Mouse (Mus musculus) lung, adult 2 months (tissue): ENCODE data around the gene Ctcfl. TPM values are rescaled to one million over a fixed set of nuclear protein-coding genes. Genes with fewer than 3 reads are reported as not detected.

Source experiments
- DNase-seq: peaks from one replicate; pipeline ENCODE4 v3.0.0; 2022
- H3K4me1 ChIP-seq: fragments of 200-500 bp; 2 replicates; pipeline ENCODE4 v1.6.1; 2011; ENCODE audit warnings: low read length; ENCODE audit not compliant: control insufficient read depth, insufficient read depth
- H3K4me3 ChIP-seq: fragments of 200-500 bp; replicated peaks from 2 replicates; pipeline ENCODE3; 2011; ENCODE audit warnings: low read depth, mild to moderate bottlenecking, control low read depth, low read length; ENCODE audit errors: extremely low read depth
- CTCF ChIP-seq: fragments of 200-500 bp; IDR thresholded peaks from 2 replicates; pipeline ENCODE4 v1.5.1; 2011; ENCODE audit warnings: mild to moderate bottlenecking, low read length, control low read depth; ENCODE audit not compliant: insufficient read depth
- POLR2A ChIP-seq: fragments of 200-500 bp; IDR thresholded peaks from 2 replicates; pipeline ENCODE4 v1.6.1; 2011; ENCODE audit warnings: low read depth, mild to moderate bottlenecking, control low read depth, low read length, borderline replicate concordance; ENCODE audit errors: extremely low read depth
- WGBS: fragments of 180-500 bp; shearing (Covaris S2); methylation state at CpG from one replicate; pipeline ENCODE4 v1.1.7; 2018; 5-methylcytosine and 5-hydroxymethylcytosine counted together
- polyA plus RNA-seq: library from polyadenylated mRNA; depleted of rRNA; stranded (reverse); fragments of >200 nt; gene quantifications from 2 replicates; pipeline ENCODE4 v1.2.3, GENCODE M21; 2012

Ctcfl gene
- polyA plus RNA-seq, 1 experiment, result not detected

DNA sequence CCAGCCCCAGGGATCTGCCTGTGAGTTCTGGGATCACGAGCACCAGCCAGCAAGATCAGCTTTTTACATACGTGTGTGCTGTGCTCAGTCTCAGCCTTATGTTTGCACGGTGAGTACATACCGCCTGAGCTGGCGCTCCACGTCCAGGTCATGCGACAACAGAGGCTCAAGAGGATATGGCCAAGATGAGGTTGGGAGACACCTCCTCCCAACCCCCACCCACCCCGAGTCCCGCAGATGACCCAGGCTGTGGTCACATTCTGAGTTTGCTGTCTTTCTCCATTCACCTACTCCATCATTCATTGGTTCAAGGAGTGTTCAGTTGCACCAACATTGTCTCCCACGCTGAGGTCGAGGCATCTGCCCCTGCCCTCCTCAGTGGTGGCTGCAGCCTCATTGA is 34.5 kb downstream of the Ctcfl start:
- Histone ChIP-seq H3K4me3 (no peak overlapping the region), H3K4me1 (no peaks in the 10 kb centered on the region)
- TF ChIP-seq CTCF (no peak), POLR2A (no peak)
- no peak for DNase-seq
- WGBS, result 93% methylated on average over 11 of the region's 11 CpGs

- no peak for DNase-seq
- WGBS, result 13% methylated on average over 13 of the region's 13 CpGs
- Histone ChIP-seq H3K4me3 (no peak overlapping the region), H3K4me1 (no peaks in the 10 kb centered on the region)
- no peak for TF ChIP-seq POLR2A
These were observed 35.4 kb downstream of the Ctcfl start for GRCm38 (mm10) chr2:173083712-173084475.

- Histone ChIP-seq H3K4me1 (no peaks in the 10 kb centered on the region), H3K4me3 (no peak overlapping the region)
- no peak for DNase-seq
- 73% methylated on average over 9 of the region's 9 CpGs for WGBS
- TF ChIP-seq CTCF (no peak), POLR2A (no peak)
These were observed 36.2 kb downstream of the Ctcfl start for GRCm38 (mm10) chr2:173083106-173083505.

- Histone ChIP-seq H3K4me3 (no peak overlapping the region), H3K4me1 (no peaks in the 10 kb centered on the region)
- no peak for TF ChIP-seq CTCF
- no peak for TF ChIP-seq POLR2A
- WGBS, result 78% methylated on average over 3 of the region's 3 CpGs
- no peak for DNase-seq
These were observed 36.6 kb downstream of the Ctcfl start for GRCm38 (mm10) chr2:173082706-173083105.

GRCm38 (mm10) chr2:173080785-173081241 is 38.5 kb downstream of the Ctcfl start:
- Histone ChIP-seq H3K4me1 (no peaks in the 10 kb centered on the region), H3K4me3 (no peak overlapping the region)
- WGBS, result 28% methylated on average over 10 of the region's 10 CpGs
- DNase-seq, result peak; percentile 71
- no peak for TF ChIP-seq POLR2A
- TF ChIP-seq CTCF, result peak; percentile 88

GRCm38 (mm10) chr2:173079766-173080549 is 39.4 kb downstream of the Ctcfl start:
- DNase-seq, result no peak
- no peak overlapping the region for H3K4me3 ChIP-seq
- H3K4me1 ChIP-seq, result no peaks in the 10 kb centered on the region
- TF ChIP-seq POLR2A (no peak), CTCF (no peak)
- 63% methylated on average over 10 of the region's 10 CpGs for WGBS

DNA sequence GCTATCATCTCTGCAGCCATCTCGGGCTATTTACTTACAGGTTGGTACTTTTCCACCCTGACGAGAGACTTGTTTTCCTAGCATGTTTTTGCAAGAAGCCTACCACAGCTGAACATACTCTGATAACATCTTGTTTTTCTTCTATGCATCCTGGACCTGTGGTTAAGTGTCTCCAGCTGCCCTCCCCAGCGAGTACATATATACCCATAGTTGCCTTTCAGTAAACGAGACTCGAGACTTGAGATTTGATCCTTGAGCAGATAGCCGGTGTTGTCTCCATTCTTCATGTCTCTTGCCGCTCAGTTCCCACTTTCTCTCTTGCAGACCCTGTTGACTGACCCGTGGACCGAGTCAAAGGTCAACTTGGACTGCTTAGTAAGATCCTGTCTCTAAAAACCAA is 42.4 kb downstream of the Ctcfl start:
- Histone ChIP-seq H3K4me1 (no peaks in the 10 kb centered on the region), H3K4me3 (no peak overlapping the region)
- DNase-seq, result no peak
- WGBS, result 66% methylated on average over 9 of the region's 9 CpGs
- TF ChIP-seq POLR2A, result no peak
- TF ChIP-seq CTCF, result no peak

GRCm38 (mm10) chr2:173073666-173074065 is 45.7 kb downstream of the Ctcfl start:
- Histone ChIP-seq H3K4me3 (no peak overlapping the region), H3K4me1 (no peaks in the 10 kb centered on the region)
- WGBS, result 32% methylated on average over 5 of the region's 5 CpGs
- TF ChIP-seq POLR2A (no peak), CTCF (no peak)
- DNase-seq, result no peak

DNA sequence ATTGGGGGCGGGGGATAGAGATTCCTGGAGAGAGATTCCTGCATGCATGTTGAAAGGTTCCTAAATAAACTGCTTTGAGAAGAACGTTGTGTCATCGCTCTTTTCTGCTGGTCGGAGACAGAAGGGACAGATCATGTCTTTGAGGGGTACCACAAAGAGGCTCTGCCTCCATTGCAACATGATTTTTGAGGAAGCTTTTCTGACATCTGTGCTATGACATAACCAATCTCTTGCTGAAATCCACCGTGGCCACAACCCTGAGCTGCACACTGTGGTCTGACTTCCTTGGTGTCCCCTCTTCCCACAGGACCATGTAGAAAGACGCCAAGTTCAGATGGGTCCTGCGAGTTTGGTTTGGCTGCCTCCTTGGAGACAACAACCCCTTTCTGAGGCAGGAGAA is 46.4 kb downstream of the Ctcfl start:
- no peak for DNase-seq
- 81% methylated on average over 7 of the region's 7 CpGs for WGBS
- Histone ChIP-seq H3K4me3 (no peak overlapping the region), H3K4me1 (no peaks in the 10 kb centered on the region)
- no peak for TF ChIP-seq CTCF
- TF ChIP-seq POLR2A, result no peak
